ENCODE assay signal across 33 mouse cellular contexts in genomic region chr1:134573932-134574315, GRCm38 (mm10). TPM values are rescaled to one million over a fixed set of nuclear protein-coding genes. Genes with fewer than 3 reads are reported as not detected.
DNase-seq lines count a peak whose midpoint lies in the region; ATAC-seq and TF ChIP-seq lines count a peak whose summit lies in the region.
"Had no signal": no experiment of that assay in that cellular context is flagged by ENCODE, and none has a peak within 500 bp of the region (broad histone marks: within the 10 kb centered on the region; RNA-seq: fewer than 3 reads in every experiment).

No protein-coding gene starts in this region.

- no peak for TF ChIP-seq EP300 in liver, postnatal 0 days (IDR thresholded peaks at IDR 0.05; ENCODE audit: low read depth)

- intact Hi-C loops in gastrocnemius, postnatal 36 days (cut with DNase I), result no loop called here

- no peak overlapping the region for H3K4me2 ChIP-seq in liver, embryonic 13.5 days
- no peak overlapping the region for H3K4me2 ChIP-seq in liver, postnatal 0 days (ENCODE audit: low read depth, low read length)
- H3K4me2 ChIP-seq: forebrain, embryonic 12.5 days; forebrain, embryonic 15.5 days; heart, embryonic 13.5 days; hindbrain, embryonic 14.5 days had no signal

- TF ChIP-seq CTCF in liver, postnatal 0 days (IDR thresholded peaks at IDR 0.05; ENCODE audit: low read depth), result no peak

- no peak for DNase-seq in liver, embryonic 13.5 days
- DNase-seq in liver, postnatal 0 days, result no peak
- DNase-seq in ES-E14 (ENCODE audit: low read depth, low spot score), result no peak
- DNase-seq in gastrocnemius, postnatal 36 days, result no peak
- no peak for DNase-seq in frontal cortex, postnatal 36 days (ENCODE audit: low spot score in 2 of 2)
- DNase-seq: adrenal gland, adult 8-10 months; adrenal gland, postnatal 25 days; cerebellum, adult 11-12 months; cerebellum, adult 8-10 months; cerebellum, postnatal 10 days; cerebellum, postnatal 36 days; gastrocnemius, postnatal 10 days; heart, adult 2 months; heart, postnatal 14 days; heart, postnatal 4 days had no signal

- no peaks in the 10 kb centered on the region for H3K9me3 ChIP-seq in liver, embryonic 13.5 days (replicated peaks)
- H3K9me3 ChIP-seq in liver, postnatal 0 days (ENCODE audit: low read length), result no peaks in the 10 kb centered on the region
- no peaks in the 10 kb centered on the region for H3K9me3 ChIP-seq in ES-E14 (ENCODE audit: control insufficient read depth, insufficient read depth, low read depth, low read length)
- H3K9me3 ChIP-seq: forebrain, embryonic 12.5 days; forebrain, embryonic 15.5 days; heart, embryonic 10.5 days; heart, embryonic 13.5 days had no signal

- WGBS in liver, embryonic 13.5 days (ENCODE audit: insufficient replicate concordance), result 54% methylated on average over 5 of the region's 5 CpGs
- WGBS in liver, postnatal 0 days (ENCODE audit: insufficient replicate concordance), result 60% methylated on average over 5 of the region's 5 CpGs

- H3K4me3 ChIP-seq in liver, embryonic 13.5 days (replicated peaks), result no peak overlapping the region
- no peak overlapping the region for H3K4me3 ChIP-seq in liver, postnatal 0 days (ENCODE audit: low read depth, low read length)
- no peak overlapping the region for H3K4me3 ChIP-seq in ES-E14 (ENCODE audit: insufficient read depth in 1 of 2, low read depth in 1 of 2, low read length in 2 of 2, poor library complexity in 1 of 2, severe bottlenecking in 1 of 2)
- H3K4me3 ChIP-seq: forebrain, embryonic 12.5 days; forebrain, embryonic 15.5 days; heart, adult 2 months; heart, embryonic 10.5 days; heart, embryonic 13.5 days had no signal

- H3K36me3 ChIP-seq in liver, embryonic 13.5 days, result no peaks in the 10 kb centered on the region
- H3K36me3 ChIP-seq in liver, postnatal 0 days (replicated peaks; ENCODE audit: insufficient read depth, low read length), result no peaks in the 10 kb centered on the region
- H3K36me3 ChIP-seq in ES-E14 (ENCODE audit: control insufficient read depth, insufficient read depth, low read length, poor library complexity, severe bottlenecking), result no peaks in the 10 kb centered on the region
- H3K36me3 ChIP-seq: forebrain, embryonic 12.5 days; forebrain, embryonic 15.5 days; heart, embryonic 13.5 days had no signal

- no peaks in the 10 kb centered on the region for H3K27me3 ChIP-seq in liver, embryonic 13.5 days
- H3K27me3 ChIP-seq in liver, postnatal 0 days (ENCODE audit: insufficient read depth, low read length), result no peaks in the 10 kb centered on the region
- H3K27me3 ChIP-seq: forebrain, embryonic 12.5 days; forebrain, embryonic 15.5 days; heart, embryonic 13.5 days had no signal

- in situ Hi-C loops in ES-E14 (cut with MboI; ENCODE audit: low sequenced_read_pairs in 2 of 2, unreplicated experiment in 2 of 2), result no loop called here

- no peak for ATAC-seq in liver, embryonic 13.5 days (ENCODE audit: low read depth)
- no peak for ATAC-seq in liver, postnatal 0 days
- peak; percentile 37; the same call in 1 of the 2 replicates for ATAC-seq in megakaryocyte progenitor cell, adult 5-6 weeks (replicated peaks; ENCODE audit: poor library complexity)
- ATAC-seq: CD4-positive, CD25-positive, alpha-beta regulatory T cell, adult 4 months; forebrain, embryonic 15.5 days; hindbrain, postnatal 0 days; inflammation-experienced regulatory T-cells, adult 6 months; intestine, postnatal 0 days had no signal

- no peak overlapping the region for H3K9ac ChIP-seq in liver, embryonic 13.5 days
- no peak overlapping the region for H3K9ac ChIP-seq in liver, postnatal 0 days (replicated peaks)
- no peak overlapping the region for H3K9ac ChIP-seq in ES-E14 (ENCODE audit: insufficient read depth, low read depth, low read length, poor library complexity, severe bottlenecking)
- H3K9ac ChIP-seq: forebrain, embryonic 12.5 days; forebrain, embryonic 15.5 days; heart, embryonic 13.5 days; hindbrain, embryonic 14.5 days had no signal

- H3K27ac ChIP-seq in liver, embryonic 13.5 days, result peak overlapping the region; percentile 30
- H3K27ac ChIP-seq in liver, postnatal 0 days (ENCODE audit: low read depth), result no peak overlapping the region
- H3K27ac ChIP-seq in ES-E14 (ENCODE audit: insufficient read depth, low read depth, low read length, poor library complexity, severe bottlenecking), result peak overlapping the region; percentile 53; the same call in 1 of the 2 replicates
- H3K27ac ChIP-seq: forebrain, embryonic 12.5 days; forebrain, embryonic 15.5 days; heart, adult 2 months; heart, embryonic 10.5 days; heart, embryonic 13.5 days; hindbrain, embryonic 14.5 days; hindbrain, postnatal 0 days had no signal

- H3K4me1 ChIP-seq in liver, embryonic 13.5 days (replicated peaks), result peaks cover 43% of the 10 kb centered on the region
- peaks cover 8% of the 10 kb centered on the region; the same call in 1 of the 2 replicates for H3K4me1 ChIP-seq in liver, postnatal 0 days (ENCODE audit: insufficient read depth)
- peaks cover 9 to 23% of the 10 kb centered on the region in 2 experiments for H3K4me1 ChIP-seq in ES-E14 (ENCODE audit: control insufficient read depth in 2 of 2, insufficient read depth in 2 of 2, low read length in 2 of 2, poor library complexity in 1 of 2)

TF ChIP-seq in ES-E14, 5 proteins besides CTCF, POLR2A, EP300 and RAD21:
- TF ChIP-seq ZC3H11A (IDR thresholded peaks at IDR 0.05; ENCODE audit: borderline replicate concordance, low read depth, low read length) (no peak), MAFK (IDR thresholded peaks at IDR 0.05; ENCODE audit: insufficient read depth, low read depth, low read length) (peak; percentile 60; the same call in 1 of the 2 replicates)

RNA-seq across cellular contexts. Expression of gene Kdm5b, which starts 14.0 kb away (rescaled TPM):
- 7.6 and 7.7 TPM in 2 replicates for polyA plus RNA-seq in liver, embryonic 13.5 days (2015; fragmentation: Nextera tagmentation; extraction: Ambion mirVana)
- 5.8 and 6.4 TPM in 2 replicates for polyA plus RNA-seq in liver, postnatal 0 days (2015; fragmentation: Nextera tagmentation; extraction: Ambion mirVana)
- total RNA-seq in ES-E14 (2012; rRNA removed), result 127 and 182 TPM in 2 replicates
- 16.3 and 24.2 TPM in 2 replicates for total RNA-seq in megakaryocyte progenitor cell, adult 5-6 weeks (2015)
- 18.0 and 20.6 TPM in 2 replicates for total RNA-seq in megakaryocyte progenitor cell, adult 5-6 weeks (2017)
- 10 to 100 TPM in 1 of 2 experiments, 1 to 10 TPM in 1; 9.2 to 11.1 TPM for total RNA-seq in gastrocnemius, postnatal 36 days (2021)

RNA-seq across cellular contexts. Expression of gene Mgat4e, which starts 24.4 kb away (rescaled TPM):
- not detected in 2 replicates for polyA plus RNA-seq in liver, embryonic 13.5 days (2015; fragmentation: Nextera tagmentation; extraction: Ambion mirVana)
- polyA plus RNA-seq in liver, postnatal 0 days (2015; fragmentation: Nextera tagmentation; extraction: Ambion mirVana), result not detected in 2 replicates
- 0.76 and 2.1 TPM in 2 replicates for total RNA-seq in ES-E14 (2012; rRNA removed)
- 0.10 TPM in 1 of 2 replicates, not detected in the other for total RNA-seq in megakaryocyte progenitor cell, adult 5-6 weeks (2015)
- total RNA-seq in megakaryocyte progenitor cell, adult 5-6 weeks (2017), result not detected in 2 replicates
- not detected for total RNA-seq in gastrocnemius, postnatal 36 days (2021)
- total RNA-seq: adrenal gland, adult 8-10 months; adrenal gland, postnatal 25 days; gastrocnemius, adult 18-20 months; gastrocnemius, postnatal 10 days; gastrocnemius, postnatal 4 days; heart, adult 2 months; heart, postnatal 14 days; heart, postnatal 4 days; hindbrain, postnatal 0 days had no signal
- polyA plus RNA-seq: C2C12; CD4-positive, CD25-positive, alpha-beta regulatory T cell, adult 4 months; cortical plate, adult 2 months; embryonic facial prominence, embryonic 11.5 days; embryonic facial prominence, embryonic 14.5 days; forebrain, embryonic 12.5 days; forebrain, embryonic 15.5 days; heart, adult 2 months; heart, embryonic 10.5 days; heart, embryonic 13.5 days; heart, embryonic 16.5 days; hindbrain, embryonic 11.5 days; hindbrain, embryonic 14.5 days; hindbrain, postnatal 0 days; inflammation-experienced regulatory T-cells, adult 6 months; intestine, postnatal 0 days had no signal
